Mouse (Mus musculus) testis, adult 2 months (tissue): ENCODE results near the gene Zmynd10. TPM values are rescaled to one million over a fixed set of nuclear protein-coding genes. Genes with fewer than 3 reads are reported as not detected.
A peak's percentile ranks its signal among the peaks of the same experiment; 100 is the strongest.

Experiments
- H3K27ac ChIP-seq: fragments of 200-500 bp; 2 replicates; pipeline ENCODE4 v1.5.1; 2012; ENCODE audit warnings: low read depth, low read length; ENCODE audit not compliant: control insufficient read depth, insufficient read depth
- H3K27me3 ChIP-seq: fragments of 200-500 bp; 2 replicates; pipeline ENCODE4 v1.6.1; 2012; ENCODE audit warnings: mild to moderate bottlenecking, low read length, moderate library complexity; ENCODE audit not compliant: control insufficient read depth, insufficient read depth
- H3K36me3 ChIP-seq: fragments of 200-500 bp; 2 replicates; pipeline ENCODE4 v1.6.1; 2012; ENCODE audit warnings: mild to moderate bottlenecking, low read length; ENCODE audit not compliant: control insufficient read depth, insufficient read depth
- H3K4me1 ChIP-seq: fragments of 200-500 bp; 2 replicates; pipeline ENCODE4 v1.6.1; 2012; ENCODE audit warnings: low read length; ENCODE audit not compliant: control insufficient read depth, insufficient read depth
- H3K4me3 ChIP-seq: fragments of 200-500 bp; 2 replicates; pipeline ENCODE4 v1.5.1; 2012; ENCODE audit warnings: low read depth, mild to moderate bottlenecking, low read length, moderate library complexity, mixed read lengths; ENCODE audit not compliant: control insufficient read depth
- CTCF ChIP-seq: fragments of 200-500 bp; IDR thresholded peaks from 2 replicates; pipeline ENCODE4 v1.5.1; 2012; ENCODE audit warnings: low read depth, mild to moderate bottlenecking, inconsistent platforms, low read length, moderate library complexity; ENCODE audit not compliant: control insufficient read depth, insufficient read depth, insufficient replicate concordance
- POLR2A ChIP-seq: fragments of 200-500 bp; IDR thresholded peaks from 2 replicates; pipeline ENCODE4 v1.6.1; 2012; ENCODE audit warnings: low read depth, mild to moderate bottlenecking, inconsistent platforms, low read length, moderate library complexity; ENCODE audit not compliant: control insufficient read depth
- polyA plus RNA-seq: library from polyadenylated mRNA; depleted of rRNA; stranded (reverse); fragments of >200 nt; gene quantifications from 2 replicates; pipeline ENCODE4 v1.2.3, GENCODE M21; 2012

Gene Zmynd10
- polyA plus RNA-seq, 1 experiment = 245 TPM

GRCm38 (mm10) chr9:107540420-107540819, 6.7 kb upstream of the Zmynd10 start:
- Histone ChIP-seq H3K4me3 (peak overlapping the region; percentile 92), H3K4me1 (peaks cover 19% of the 10 kb centered on the region), H3K36me3 (no peaks in the 10 kb centered on the region; the same call in none of the 2 replicates), H3K27me3 (no peaks in the 10 kb centered on the region), H3K27ac (no peak overlapping the region)
- TF ChIP-seq POLR2A = no peak
- no peak for TF ChIP-seq CTCF

- no peaks in the 10 kb centered on the region for H3K27me3 ChIP-seq
- H3K4me3 ChIP-seq = peak overlapping the region; percentile 92
- H3K36me3 ChIP-seq = no peaks in the 10 kb centered on the region; the same call in none of the 2 replicates
- no peak for TF ChIP-seq POLR2A
- TF ChIP-seq CTCF = no peak
- peak overlapping the region; percentile 85 for H3K27ac ChIP-seq
- H3K4me1 ChIP-seq = peaks cover 14% of the 10 kb centered on the region
These were observed 6.1 kb upstream of the Zmynd10 start for GRCm38 (mm10) chr9:107541005-107541404.

GRCm38 (mm10) chr9:107541474-107542351, 5.4 kb upstream of the Zmynd10 start, which contains the start of the genes Cyb561d2 and Nprl2:
Cyb561d2 (minus strand) TSS chr9:107542193.
Nprl2 (plus strand) TSS chr9:107542226.
- H3K27ac ChIP-seq = peak within 1 kb of the TSS; percentile 85
- H3K27me3 ChIP-seq = no peaks in the 10 kb centered on the region
- H3K4me1 ChIP-seq = peaks cover 17% of the 10 kb centered on the region
- TF ChIP-seq POLR2A (peak; percentile 61), CTCF (no peak)
- H3K4me3 ChIP-seq = peak within 1 kb of the TSS; percentile 92
- no peaks in the 10 kb centered on the region; the same call in none of the 2 replicates for H3K36me3 ChIP-seq

GRCm38 (mm10) chr9:107542352-107542686, 4.8 kb upstream of the Zmynd10 start:
- Histone ChIP-seq H3K36me3 (no peaks in the 10 kb centered on the region; the same call in none of the 2 replicates), H3K27ac (peak overlapping the region; percentile 64), H3K4me1 (peaks cover 19% of the 10 kb centered on the region)

GRCm38 (mm10) chr9:107542721-107543120, 4.4 kb upstream of the Zmynd10 start:
- H3K36me3 ChIP-seq = no peaks in the 10 kb centered on the region; the same call in none of the 2 replicates
- no peak for TF ChIP-seq POLR2A
- no peak for TF ChIP-seq CTCF
- no peak overlapping the region for H3K27ac ChIP-seq
- H3K4me1 ChIP-seq = peaks cover 21% of the 10 kb centered on the region
- H3K27me3 ChIP-seq = no peaks in the 10 kb centered on the region
- peak overlapping the region; percentile 92 for H3K4me3 ChIP-seq

More at GRCm38 (mm10) chr9:107542352-107542686, 4.8 kb upstream of the Zmynd10 start:
- Histone ChIP-seq H3K27me3 (no peaks in the 10 kb centered on the region), H3K4me3 (peak overlapping the region; percentile 92)
- no peak for TF ChIP-seq CTCF
- no peak for TF ChIP-seq POLR2A

GRCm38 (mm10) chr9:107543299-107543698, 3.8 kb upstream of the Zmynd10 start:
- no peak overlapping the region for H3K27ac ChIP-seq
- H3K4me1 ChIP-seq = peaks cover 22% of the 10 kb centered on the region
- H3K36me3 ChIP-seq = no peaks in the 10 kb centered on the region; the same call in 1 of the 2 replicates
- TF ChIP-seq POLR2A (no peak), CTCF (no peak)
- H3K27me3 ChIP-seq = no peaks in the 10 kb centered on the region
- peak overlapping the region; percentile 43 for H3K4me3 ChIP-seq

GRCm38 (mm10) chr9:107544196-107544700, 2.9 kb upstream of the Zmynd10 start:
- Histone ChIP-seq H3K4me1 (peaks cover 22% of the 10 kb centered on the region), H3K4me3 (no peak overlapping the region), H3K36me3 (peaks cover 2% of the 10 kb centered on the region), H3K27me3 (no peaks in the 10 kb centered on the region), H3K27ac (no peak overlapping the region)
- no peak for TF ChIP-seq CTCF
- no peak for TF ChIP-seq POLR2A
